Mouse (Mus musculus): ENCODE results near the gene Mmp11. TPM values are rescaled to one million over a fixed set of nuclear protein-coding genes. Genes with fewer than 3 reads are reported as not detected.

Gene Mmp11
- polyA plus RNA-seq, 1 experiment, result 27.9 TPM

- Histone ChIP-seq H3K4me1 (ENCODE audit: control insufficient read depth, insufficient read depth, low read length) (peaks cover 5% of the 10 kb centered on the region), H3K27me3 (ENCODE audit: control insufficient read depth, insufficient read depth, low read length, poor library complexity, severe bottlenecking) (no peaks in the 10 kb centered on the region), H3K9ac (ENCODE audit: low read depth, poor library complexity, severe bottlenecking) (peak within 1 kb of the TSS; percentile 3; the same call in 1 of the 2 replicates), H3K9me3 (replicated peaks; ENCODE audit: control insufficient read depth, insufficient read depth, low read length, poor library complexity, severe bottlenecking) (no peaks in the 10 kb centered on the region), H3K4me3 (ENCODE audit: low read depth, low read length) (peak within 1 kb of the TSS; percentile 49), H3K27ac (ENCODE audit: insufficient read depth, low read length) (no peak within 1 kb of the TSS), H3K36me3 (ENCODE audit: control insufficient read depth, insufficient read depth, low read length, poor library complexity, severe bottlenecking) (no peaks in the 10 kb centered on the region)
- TF ChIP-seq EP300 (IDR thresholded peaks at IDR 0.05; ENCODE audit: insufficient read depth, low read depth, low read length), result no peak
- TF ChIP-seq POLR2A (IDR thresholded peaks at IDR 0.05; ENCODE audit: insufficient read depth, low read length), result no peak
- TF ChIP-seq CTCF (IDR thresholded peaks at IDR 0.05; ENCODE audit: low read depth, low read length), result no peak
These were observed 18.1 kb upstream of the Mmp11 start, which contains the start of gene Gm5134 for GRCm38 (mm10) chr10:75954381-75954811. TSS of gene Gm5134 (plus strand) at chr10:75954514.

DNA sequence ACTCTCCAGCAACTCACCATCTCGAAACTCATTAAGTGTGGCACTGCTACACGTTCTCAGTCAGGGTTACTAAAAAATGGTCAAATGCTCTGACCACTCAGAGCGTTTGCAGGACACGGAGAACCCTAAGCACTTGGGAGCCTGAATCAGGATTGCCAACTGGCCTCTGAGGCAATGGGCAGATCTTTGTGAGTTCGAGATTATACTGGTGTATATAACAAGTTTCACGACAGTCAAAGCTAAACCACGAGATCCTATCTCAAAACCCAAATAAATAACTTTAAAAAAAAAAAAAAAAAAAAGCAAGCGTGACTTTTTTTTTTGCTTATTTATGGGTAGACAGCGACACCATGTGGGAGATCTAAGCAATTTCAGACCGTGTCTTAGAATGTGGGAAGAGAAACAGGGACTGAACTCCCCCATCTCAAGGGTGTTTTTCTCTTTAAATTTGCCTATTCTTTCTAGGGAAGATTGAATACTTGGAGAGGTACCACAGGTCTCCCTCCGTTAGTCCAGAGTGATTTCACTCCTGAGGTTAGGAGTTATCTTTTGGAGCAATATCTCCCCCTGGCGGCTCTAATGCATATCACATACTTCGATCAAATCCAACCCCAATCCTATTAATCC lies 15.2 kb upstream of the Mmp11 start:
- Histone ChIP-seq H3K4me3 (ENCODE audit: low read depth, low read length) (peak overlapping the region; percentile 70), H3K9me3 (replicated peaks; ENCODE audit: control insufficient read depth, insufficient read depth, low read length, poor library complexity, severe bottlenecking) (no peaks in the 10 kb centered on the region), H3K27me3 (ENCODE audit: control insufficient read depth, insufficient read depth, low read length, poor library complexity, severe bottlenecking) (no peaks in the 10 kb centered on the region), H3K36me3 (ENCODE audit: control insufficient read depth, insufficient read depth, low read length, poor library complexity, severe bottlenecking) (no peaks in the 10 kb centered on the region), H3K9ac (ENCODE audit: low read depth, poor library complexity, severe bottlenecking) (peak overlapping the region; percentile 77), H3K27ac (ENCODE audit: insufficient read depth, low read length) (no peak overlapping the region; the same call in 1 of the 2 replicates), H3K4me1 (ENCODE audit: control insufficient read depth, insufficient read depth, low read length) (peaks cover 5% of the 10 kb centered on the region)
- TF ChIP-seq EP300 (IDR thresholded peaks at IDR 0.05; ENCODE audit: insufficient read depth, low read depth, low read length), result no peak
- peak; percentile 9 for TF ChIP-seq CTCF (IDR thresholded peaks at IDR 0.05; ENCODE audit: low read depth, low read length)

DNA sequence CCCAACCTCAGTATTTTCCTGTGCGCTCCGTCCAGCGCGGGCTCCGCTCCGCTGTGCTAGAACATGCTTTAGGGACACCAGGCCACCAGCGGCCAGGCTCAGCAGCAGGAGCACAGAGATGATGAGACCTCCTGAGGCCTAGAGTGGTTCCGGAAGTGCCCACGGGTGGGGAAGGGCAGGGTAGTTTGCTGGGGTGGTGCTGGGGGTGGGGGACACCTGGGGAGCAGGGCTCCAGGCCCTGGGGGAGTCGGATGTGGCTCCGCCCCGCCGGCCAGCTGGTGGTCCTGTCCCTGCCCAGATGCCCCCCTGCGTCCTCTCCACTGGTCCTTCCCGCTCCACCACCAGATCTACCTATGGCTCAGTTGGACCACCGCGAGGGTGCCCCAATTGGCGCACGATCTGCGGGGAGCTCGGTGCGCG lies 14.5 kb upstream of the Mmp11 start:
- H3K36me3 ChIP-seq (ENCODE audit: control insufficient read depth, insufficient read depth, low read length, poor library complexity, severe bottlenecking), result no peaks in the 10 kb centered on the region
- H3K27ac ChIP-seq (ENCODE audit: insufficient read depth, low read length), result peak overlapping the region; percentile 3; the same call in 1 of the 2 replicates
- TF ChIP-seq CTCF (IDR thresholded peaks at IDR 0.05; ENCODE audit: low read depth, low read length), result no peak
- no peak for TF ChIP-seq POLR2A (IDR thresholded peaks at IDR 0.05; ENCODE audit: insufficient read depth, low read length)
- TF ChIP-seq EP300 (IDR thresholded peaks at IDR 0.05; ENCODE audit: insufficient read depth, low read depth, low read length), result 0 out of 2 replicates have a peak, but pooled peaks have one; percentile 25
- peaks cover 5% of the 10 kb centered on the region for H3K4me1 ChIP-seq (ENCODE audit: control insufficient read depth, insufficient read depth, low read length)
- no peaks in the 10 kb centered on the region for H3K9me3 ChIP-seq (replicated peaks; ENCODE audit: control insufficient read depth, insufficient read depth, low read length, poor library complexity, severe bottlenecking)
- peak overlapping the region; percentile 70 for H3K4me3 ChIP-seq (ENCODE audit: low read depth, low read length)
- peak overlapping the region; percentile 77 for H3K9ac ChIP-seq (ENCODE audit: low read depth, poor library complexity, severe bottlenecking)
- no peaks in the 10 kb centered on the region for H3K27me3 ChIP-seq (ENCODE audit: control insufficient read depth, insufficient read depth, low read length, poor library complexity, severe bottlenecking)

GRCm38 (mm10) chr10:75949053-75950045 lies 13.1 kb upstream of the Mmp11 start:
- Histone ChIP-seq H3K4me1 (ENCODE audit: control insufficient read depth, insufficient read depth, low read length) (peaks cover 5% of the 10 kb centered on the region), H3K27ac (ENCODE audit: insufficient read depth, low read length) (peak overlapping the region; percentile 1; the same call in 1 of the 2 replicates), H3K27me3 (ENCODE audit: control insufficient read depth, insufficient read depth, low read length, poor library complexity, severe bottlenecking) (no peaks in the 10 kb centered on the region), H3K36me3 (ENCODE audit: control insufficient read depth, insufficient read depth, low read length, poor library complexity, severe bottlenecking) (no peaks in the 10 kb centered on the region), H3K9ac (ENCODE audit: low read depth, poor library complexity, severe bottlenecking) (no peak overlapping the region), H3K4me3 (ENCODE audit: low read depth, low read length) (no peak overlapping the region), H3K9me3 (replicated peaks; ENCODE audit: control insufficient read depth, insufficient read depth, low read length, poor library complexity, severe bottlenecking) (no peaks in the 10 kb centered on the region)
- TF ChIP-seq CTCF (IDR thresholded peaks at IDR 0.05; ENCODE audit: low read depth, low read length) (no peak), POLR2A (IDR thresholded peaks at IDR 0.05; ENCODE audit: insufficient read depth, low read length) (no peak), EP300 (IDR thresholded peaks at IDR 0.05; ENCODE audit: insufficient read depth, low read depth, low read length) (no peak)

GRCm38 (mm10) chr10:75948079-75948478 lies 11.8 kb upstream of the Mmp11 start:
- Histone ChIP-seq H3K36me3 (ENCODE audit: control insufficient read depth, insufficient read depth, low read length, poor library complexity, severe bottlenecking) (no peaks in the 10 kb centered on the region), H3K27ac (ENCODE audit: insufficient read depth, low read length) (no peak overlapping the region), H3K27me3 (ENCODE audit: control insufficient read depth, insufficient read depth, low read length, poor library complexity, severe bottlenecking) (no peaks in the 10 kb centered on the region), H3K9ac (ENCODE audit: low read depth, poor library complexity, severe bottlenecking) (no peak overlapping the region), H3K4me1 (ENCODE audit: control insufficient read depth, insufficient read depth, low read length) (peaks cover 5% of the 10 kb centered on the region), H3K9me3 (replicated peaks; ENCODE audit: control insufficient read depth, insufficient read depth, low read length, poor library complexity, severe bottlenecking) (no peaks in the 10 kb centered on the region), H3K4me3 (ENCODE audit: low read depth, low read length) (no peak overlapping the region)
- TF ChIP-seq EP300 (IDR thresholded peaks at IDR 0.05; ENCODE audit: insufficient read depth, low read depth, low read length), result no peak
- TF ChIP-seq POLR2A (IDR thresholded peaks at IDR 0.05; ENCODE audit: insufficient read depth, low read length), result no peak
- no peak for TF ChIP-seq CTCF (IDR thresholded peaks at IDR 0.05; ENCODE audit: low read depth, low read length)
